ENCODE assay signal across 8 mouse cellular contexts in genomic region chr6:125160854-125161760, GRCm38 (mm10). TPM values are rescaled to one million over a fixed set of nuclear protein-coding genes. Genes with fewer than 3 reads are reported as not detected.
DNase-seq lines count a peak whose midpoint lies in the region; ATAC-seq lines count a peak whose summit lies in the region.

No protein-coding gene starts in this region.

- H3K4me3 ChIP-seq in midbrain, embryonic 10.5 days: peak overlapping the region; percentile 29
- no peak overlapping the region for H3K4me3 ChIP-seq in midbrain, embryonic 14.5 days (replicated peaks; ENCODE audit: low read depth, low read length)
- H3K4me3 ChIP-seq in brown adipose tissue, adult 24 weeks (ENCODE audit: insufficient read depth, low read depth, low read length): peak overlapping the region; percentile 9; the same call in 1 of the 2 replicates
- no peak overlapping the region for H3K4me3 ChIP-seq in intestine, embryonic 16.5 days (ENCODE audit: low read length)
- H3K4me3 ChIP-seq in limb, embryonic 15.5 days: no peak overlapping the region

- no peaks in the 10 kb centered on the region for H3K9me3 ChIP-seq in midbrain, embryonic 10.5 days (replicated peaks)
- no peaks in the 10 kb centered on the region for H3K9me3 ChIP-seq in midbrain, embryonic 14.5 days (ENCODE audit: control insufficient read depth, low read length)
- no peaks in the 10 kb centered on the region for H3K9me3 ChIP-seq in intestine, embryonic 16.5 days (ENCODE audit: control insufficient read depth, low read length)
- no peaks in the 10 kb centered on the region for H3K9me3 ChIP-seq in limb, embryonic 15.5 days

- no peak overlapping the region for H3K9ac ChIP-seq in midbrain, embryonic 14.5 days (replicated peaks; ENCODE audit: low read length)
- no peak overlapping the region for H3K9ac ChIP-seq in intestine, embryonic 16.5 days (ENCODE audit: low read depth, low read length)
- no peak overlapping the region for H3K9ac ChIP-seq in limb, embryonic 15.5 days

- no peak overlapping the region for H3K4me2 ChIP-seq in midbrain, embryonic 14.5 days (ENCODE audit: low read length)
- 0 out of 2 replicates have a peak overlapping the region, but pooled peaks have one; percentile 12 for H3K4me2 ChIP-seq in intestine, embryonic 16.5 days (ENCODE audit: low read depth, low read length)
- H3K4me2 ChIP-seq in limb, embryonic 15.5 days: no peak overlapping the region

- H3K27me3 ChIP-seq in midbrain, embryonic 10.5 days (ENCODE audit: low read depth, poor library complexity, severe bottlenecking): no peaks in the 10 kb centered on the region
- H3K27me3 ChIP-seq in midbrain, embryonic 14.5 days (ENCODE audit: control insufficient read depth, insufficient read depth, low read length): no peaks in the 10 kb centered on the region
- H3K27me3 ChIP-seq in intestine, embryonic 16.5 days (replicated peaks; ENCODE audit: control insufficient read depth, insufficient read depth, low read length): no peaks in the 10 kb centered on the region
- no peaks in the 10 kb centered on the region for H3K27me3 ChIP-seq in limb, embryonic 15.5 days

- DNase-seq in midbrain, embryonic 10.5 days (ENCODE audit: low spot score): peak; percentile 68
- no peak for DNase-seq in midbrain, embryonic 14.5 days
- DNase-seq in gastrocnemius, postnatal 10 days: peak; percentile 64
- peak; percentile 71 for DNase-seq in neural tube, embryonic 10.5 days (ENCODE audit: extremely low spot score, low spot score)

- ATAC-seq in midbrain, embryonic 14.5 days (ENCODE audit: low FRiP score, low TSS enrichment): no peak
- peak; percentile 29 for ATAC-seq in intestine, embryonic 16.5 days
- no peak for ATAC-seq in limb, embryonic 15.5 days (ENCODE audit: insufficient number of reproducible peaks, low FRiP score, low TSS enrichment, low read depth)
- no peak for ATAC-seq in megakaryocyte progenitor cell, adult 5-6 weeks (replicated peaks; ENCODE audit: poor library complexity)

- peak overlapping the region; percentile 55 for H3K27ac ChIP-seq in midbrain, embryonic 10.5 days (replicated peaks)
- no peak overlapping the region for H3K27ac ChIP-seq in midbrain, embryonic 14.5 days (replicated peaks; ENCODE audit: low read depth, low read length)
- peak overlapping the region; percentile 32 for H3K27ac ChIP-seq in brown adipose tissue, adult 24 weeks (replicated peaks; ENCODE audit: low read depth, low read length)
- H3K27ac ChIP-seq in intestine, embryonic 16.5 days (ENCODE audit: low read length): peak overlapping the region; percentile 71
- H3K27ac ChIP-seq in limb, embryonic 15.5 days: peak overlapping the region; percentile 72

- peaks cover 82% of the 10 kb centered on the region for H3K36me3 ChIP-seq in midbrain, embryonic 10.5 days
- peaks cover 53% of the 10 kb centered on the region for H3K36me3 ChIP-seq in midbrain, embryonic 14.5 days (ENCODE audit: control insufficient read depth, insufficient read depth, low read length)
- peaks cover 7% of the 10 kb centered on the region for H3K36me3 ChIP-seq in intestine, embryonic 16.5 days (ENCODE audit: control insufficient read depth, insufficient read depth, low read length)
- H3K36me3 ChIP-seq in limb, embryonic 15.5 days: peaks cover 58% of the 10 kb centered on the region

- WGBS in midbrain, embryonic 10.5 days: 16% methylated on average over 22 of the region's 22 CpGs
- WGBS in midbrain, embryonic 14.5 days: 17% methylated on average over 22 of the region's 22 CpGs
- WGBS in intestine, embryonic 16.5 days: 17% methylated on average over 22 of the region's 22 CpGs
- WGBS in limb, embryonic 15.5 days: 16% methylated on average over 22 of the region's 22 CpGs

- peaks cover 69% of the 10 kb centered on the region for H3K4me1 ChIP-seq in midbrain, embryonic 10.5 days
- peaks cover 14% of the 10 kb centered on the region for H3K4me1 ChIP-seq in midbrain, embryonic 14.5 days (ENCODE audit: control insufficient read depth, insufficient read depth, low read length)
- no peaks in the 10 kb centered on the region for H3K4me1 ChIP-seq in brown adipose tissue, adult 24 weeks (ENCODE audit: control insufficient read depth, insufficient read depth, insufficient read length, low read length)
- peaks cover 23% of the 10 kb centered on the region for H3K4me1 ChIP-seq in intestine, embryonic 16.5 days (ENCODE audit: control insufficient read depth, insufficient read depth, low read length)
- H3K4me1 ChIP-seq in limb, embryonic 15.5 days: peaks cover 41% of the 10 kb centered on the region

RNA-seq across cellular contexts. Expression of gene Gapdh, which starts 5.2 kb away (rescaled TPM):
- polyA plus RNA-seq in midbrain, embryonic 10.5 days (2016; fragmentation: Nextera tagmentation; extraction: Ambion mirVana): 2,729 and 3,222 TPM in 2 replicates
- polyA plus RNA-seq in midbrain, embryonic 14.5 days (2014; fragmentation: Nextera tagmentation; extraction: Ambion mirVana): 1,501 and 1,547 TPM in 2 replicates
- 1,014 and 1,139 TPM in 2 replicates for polyA plus RNA-seq in brown adipose tissue, adult 24 weeks (2012; ENCODE audit: insufficient read depth, insufficient read length, missing spikeins)
- total RNA-seq in gastrocnemius, postnatal 10 days (2021): 1,000 to 10,000 TPM; 7,536 to 8,309 TPM
- 2,256 and 2,328 TPM in 2 replicates for polyA plus RNA-seq in intestine, embryonic 16.5 days (2015; fragmentation: Nextera tagmentation; extraction: Ambion mirVana)
- polyA plus RNA-seq in limb, embryonic 15.5 days (2015; fragmentation: Nextera tagmentation; extraction: Ambion mirVana): 1,547 and 1,728 TPM in 2 replicates
- 3,979 and 4,068 TPM in 2 replicates for total RNA-seq in megakaryocyte progenitor cell, adult 5-6 weeks (2015)
- 1,418 and 1,569 TPM in 2 replicates for total RNA-seq in megakaryocyte progenitor cell, adult 5-6 weeks (2017)

RNA-seq across cellular contexts. Expression of gene Iffo1, which starts 16.1 kb away (rescaled TPM):
- polyA plus RNA-seq in midbrain, embryonic 10.5 days (2016; fragmentation: Nextera tagmentation; extraction: Ambion mirVana): 12.7 and 15.1 TPM in 2 replicates
- polyA plus RNA-seq in midbrain, embryonic 14.5 days (2014; fragmentation: Nextera tagmentation; extraction: Ambion mirVana): 15.8 and 18.2 TPM in 2 replicates
- 2.9 and 3.2 TPM in 2 replicates for polyA plus RNA-seq in brown adipose tissue, adult 24 weeks (2012; ENCODE audit: insufficient read depth, insufficient read length, missing spikeins)
- 10 to 100 TPM; 50.8 to 60.1 TPM for total RNA-seq in gastrocnemius, postnatal 10 days (2021)
- polyA plus RNA-seq in intestine, embryonic 16.5 days (2015; fragmentation: Nextera tagmentation; extraction: Ambion mirVana): 4.5 and 5.3 TPM in 2 replicates
- polyA plus RNA-seq in limb, embryonic 15.5 days (2015; fragmentation: Nextera tagmentation; extraction: Ambion mirVana): 26.6 and 46.8 TPM in 2 replicates
- total RNA-seq in megakaryocyte progenitor cell, adult 5-6 weeks (2015): 14.3 and 18.1 TPM in 2 replicates
- 14.2 and 15.7 TPM in 2 replicates for total RNA-seq in megakaryocyte progenitor cell, adult 5-6 weeks (2017)

RNA-seq across cellular contexts. Expression of gene Nop2, which starts 29.4 kb away (rescaled TPM):
- polyA plus RNA-seq in midbrain, embryonic 10.5 days (2016; fragmentation: Nextera tagmentation; extraction: Ambion mirVana): 72.6 and 86.4 TPM in 2 replicates
- 42.7 and 46.3 TPM in 2 replicates for polyA plus RNA-seq in midbrain, embryonic 14.5 days (2014; fragmentation: Nextera tagmentation; extraction: Ambion mirVana)
- polyA plus RNA-seq in brown adipose tissue, adult 24 weeks (2012; ENCODE audit: insufficient read depth, insufficient read length, missing spikeins): 10.0 and 16.0 TPM in 2 replicates
- total RNA-seq in gastrocnemius, postnatal 10 days (2021): 10 to 100 TPM; 16.0 to 21.1 TPM
- polyA plus RNA-seq in intestine, embryonic 16.5 days (2015; fragmentation: Nextera tagmentation; extraction: Ambion mirVana): 59.5 and 66.8 TPM in 2 replicates
- 54.4 and 58.0 TPM in 2 replicates for polyA plus RNA-seq in limb, embryonic 15.5 days (2015; fragmentation: Nextera tagmentation; extraction: Ambion mirVana)
- 42.8 and 43.7 TPM in 2 replicates for total RNA-seq in megakaryocyte progenitor cell, adult 5-6 weeks (2015)
- total RNA-seq in megakaryocyte progenitor cell, adult 5-6 weeks (2017): 82.3 and 83.8 TPM in 2 replicates

RNA-seq across cellular contexts. Expression of gene Ncapd2, which starts 30.4 kb away (rescaled TPM):
- 236 and 246 TPM in 2 replicates for polyA plus RNA-seq in midbrain, embryonic 10.5 days (2016; fragmentation: Nextera tagmentation; extraction: Ambion mirVana)
- 40.6 and 50.3 TPM in 2 replicates for polyA plus RNA-seq in midbrain, embryonic 14.5 days (2014; fragmentation: Nextera tagmentation; extraction: Ambion mirVana)
- 7.5 and 9.2 TPM in 2 replicates for polyA plus RNA-seq in brown adipose tissue, adult 24 weeks (2012; ENCODE audit: insufficient read depth, insufficient read length, missing spikeins)
- 10 to 100 TPM; 28.3 to 41.5 TPM for total RNA-seq in gastrocnemius, postnatal 10 days (2021)
- polyA plus RNA-seq in intestine, embryonic 16.5 days (2015; fragmentation: Nextera tagmentation; extraction: Ambion mirVana): 67.8 and 78.0 TPM in 2 replicates
- 86.4 and 87.0 TPM in 2 replicates for polyA plus RNA-seq in limb, embryonic 15.5 days (2015; fragmentation: Nextera tagmentation; extraction: Ambion mirVana)
- total RNA-seq in megakaryocyte progenitor cell, adult 5-6 weeks (2015): 205 and 228 TPM in 2 replicates
- 207 and 256 TPM in 2 replicates for total RNA-seq in megakaryocyte progenitor cell, adult 5-6 weeks (2017)

RNA-seq across cellular contexts. Expression of gene Mrpl51, which starts 30.5 kb away (rescaled TPM):
- 211 and 231 TPM in 2 replicates for polyA plus RNA-seq in midbrain, embryonic 10.5 days (2016; fragmentation: Nextera tagmentation; extraction: Ambion mirVana)
- polyA plus RNA-seq in midbrain, embryonic 14.5 days (2014; fragmentation: Nextera tagmentation; extraction: Ambion mirVana): 128 and 141 TPM in 2 replicates
- polyA plus RNA-seq in brown adipose tissue, adult 24 weeks (2012; ENCODE audit: insufficient read depth, insufficient read length, missing spikeins): 316 and 439 TPM in 2 replicates
- total RNA-seq in gastrocnemius, postnatal 10 days (2021): 100 to 1,000 TPM; 212 to 236 TPM
- 267 and 284 TPM in 2 replicates for polyA plus RNA-seq in intestine, embryonic 16.5 days (2015; fragmentation: Nextera tagmentation; extraction: Ambion mirVana)
- polyA plus RNA-seq in limb, embryonic 15.5 days (2015; fragmentation: Nextera tagmentation; extraction: Ambion mirVana): 210 and 220 TPM in 2 replicates
- total RNA-seq in megakaryocyte progenitor cell, adult 5-6 weeks (2015): 144 and 171 TPM in 2 replicates
- total RNA-seq in megakaryocyte progenitor cell, adult 5-6 weeks (2017): 128 and 156 TPM in 2 replicates

Comparison
In these comparisons a context has a peak if more than half of its experiments do, and no peak if none do; other contexts are left out.
1. H3K4me3 ChIP-seq: peak in midbrain, embryonic 10.5 days (single experiment) and brown adipose tissue, adult 24 weeks (single experiment); none in midbrain, embryonic 14.5 days (single experiment), intestine, embryonic 16.5 days (single experiment) and limb, embryonic 15.5 days (single experiment).